Mouse (Mus musculus) liver, adult 2 months (tissue): ENCODE measurements around the gene Lrrc20.

Experiments
- CTCF ChIP-seq: fragments of 200-500 bp; IDR thresholded peaks from 2 replicates; pipeline ENCODE4 v1.5.1; 2011; ENCODE audit warnings: low read depth, low read length, control low read depth
- POLR2A ChIP-seq: fragments of 200-500 bp; IDR thresholded peaks from 2 replicates; pipeline ENCODE4 v1.6.1; 2011; ENCODE audit warnings: low read length, control low read depth; ENCODE audit not compliant: insufficient read depth; ENCODE audit errors: extremely low read depth

GRCm38 (mm10) chr10:61496231-61496630, 20.6 kb downstream of the Lrrc20 start:
- no peak for TF ChIP-seq CTCF
- TF ChIP-seq POLR2A, result no peak
